Mouse (Mus musculus) kidney, adult 2 months (tissue): ENCODE measurements around the gene Shpk.

ENCODE experiments used
- CTCF ChIP-seq: fragments of 200-500 bp; conservative IDR thresholded peaks from 2 replicates; pipeline ENCODE4 v1.5.1; 2011; ENCODE audit warnings: low read depth, mild to moderate bottlenecking, control low read depth, low read length, moderate library complexity, mixed read lengths; ENCODE audit not compliant: insufficient read depth, insufficient read length
- POLR2A ChIP-seq: fragments of 200-500 bp; IDR thresholded peaks from one replicate; pipeline ENCODE4 v1.6.1; 2011; ENCODE audit warnings: low read depth, low read length, control low read depth

GRCm38 (mm10) chr11:73228881-73229280 lies 29.6 kb downstream of the Shpk start:
- TF ChIP-seq CTCF, result no peak
- TF ChIP-seq POLR2A, result no peak
